Comparison of ENCODE assay signal across 8 mouse cellular contexts in genomic region chr4:131873293-131874168, GRCm38 (mm10). TPM values are rescaled to one million over a fixed set of nuclear protein-coding genes. Genes with fewer than 3 reads are reported as not detected.
DNase-seq lines count a peak whose midpoint lies in the region; ATAC-seq lines count a peak whose summit lies in the region.

Gene Srsf4 (plus strand): TSS chr4:131873617.

- intact Hi-C loops in gastrocnemius, postnatal 14 days (cut with DNase I; ENCODE audit: low total_unique reads), result no loop called here
- intact Hi-C loops in left cerebral cortex, postnatal 10 days (cut with DNase I), result no loop called here

- DNase-seq in adipocyte (ENCODE audit: low spot score), result peak; percentile 92
- DNase-seq in embryo, embryonic 10 days (ENCODE audit: low spot score), result peak; percentile 95
- DNase-seq in gastrocnemius, postnatal 14 days, result peak; percentile 95
- peak; percentile 91 to 97 for DNase-seq in left cerebral cortex, postnatal 10 days (ENCODE audit: extremely low spot score in 1 of 2, low spot score in 2 of 2)
- DNase-seq in right cerebral cortex, postnatal 25 days, result peak; percentile 92
- DNase-seq in urinary bladder, postnatal 4 days (ENCODE audit: low spot score in 2 of 2), result peak; percentile 93 to 95

- peak; percentile 94 for ATAC-seq in inflammation-experienced regulatory T-cells, adult 6 months
- peak; percentile 93 for ATAC-seq in megakaryocyte-erythroid progenitor cell, adult 5-6 weeks (replicated peaks; ENCODE audit: low FRiP score, low TSS enrichment, poor library complexity, severe bottlenecking)

RNA-seq across cellular contexts. Expression of gene Srsf4, which starts in this region (rescaled TPM):
- 10 to 100 TPM; 29.6 to 41.4 TPM for total RNA-seq in gastrocnemius, postnatal 14 days (2021)
- polyA plus RNA-seq in inflammation-experienced regulatory T-cells, adult 6 months (2017; shearing (Covaris generic)), result 10 to 100 TPM in 2 of 3 experiments, 1 to 10 TPM in 1; 9.8 to 19.5 (median 15.4) TPM
- 10 to 100 TPM; 73.4 to 74.0 TPM for total RNA-seq in left cerebral cortex, postnatal 10 days (2021)
- 74.7 and 95.5 TPM in 2 replicates for total RNA-seq in megakaryocyte-erythroid progenitor cell, adult 5-6 weeks (2014; fragmentation: Nextera tagmentation)
- total RNA-seq in megakaryocyte-erythroid progenitor cell, adult 5-6 weeks (2017), result 89.4 and 114 TPM in 2 replicates

Comparison
In these comparisons a context has a peak if more than half of its experiments do, and no peak if none do; other contexts are left out.
1. Peak in every context shown above with its lines: DNase-seq and ATAC-seq.